Mouse (Mus musculus) midbrain, embryonic 14.5 days (tissue): ENCODE data around the gene Dock3. TPM values are rescaled to one million over a fixed set of nuclear protein-coding genes. Genes with fewer than 3 reads are reported as not detected.

Experiments used
- ATAC-seq: fragments of 200-750 bp; cut with Nextera tagmentation; 2 replicates; pipeline ENCODE4 v1.8.0; 2017; ENCODE audit warnings: moderate number of reproducible peaks, moderate library complexity; ENCODE audit not compliant: low FRiP score, low TSS enrichment
- DNase-seq: peaks from one replicate; pipeline ENCODE4 v3.0.0-alpha.2; 2015
- H3K27ac ChIP-seq: fragments of 300-500 bp; sonication (generic); replicated peaks from 2 replicates; pipeline ENCODE4 v1.5.1; 2014; ENCODE audit warnings: mild to moderate bottlenecking, low read depth, low read length, moderate library complexity
- H3K27me3 ChIP-seq: fragments of 300-500 bp; sonication (generic); 2 replicates; pipeline ENCODE4 v1.6.1; 2014; ENCODE audit warnings: low read length, control low read depth, mixed read lengths; ENCODE audit not compliant: control insufficient read depth, insufficient read depth
- H3K36me3 ChIP-seq: fragments of 300-500 bp; sonication (generic); 2 replicates; pipeline ENCODE4 v1.6.1; 2014; ENCODE audit warnings: low read length, control low read depth; ENCODE audit not compliant: control insufficient read depth, insufficient read depth
- H3K4me1 ChIP-seq: fragments of 300-500 bp; sonication (generic); 2 replicates; pipeline ENCODE4 v1.6.1; 2014; ENCODE audit warnings: mild to moderate bottlenecking, antibody characterized with exemption, low read length, control low read depth; ENCODE audit not compliant: control insufficient read depth, insufficient read depth
- H3K4me2 ChIP-seq: fragments of 300-500 bp; sonication (generic); 2 replicates; pipeline ENCODE4 v1.6.1; 2014; ENCODE audit warnings: mild to moderate bottlenecking, low read length, moderate library complexity
- H3K4me3 ChIP-seq: fragments of 300-500 bp; sonication (generic); replicated peaks from 2 replicates; pipeline ENCODE4 v1.5.1; 2014; ENCODE audit warnings: low read depth, low read length
- H3K9ac ChIP-seq: fragments of 300-500 bp; sonication (generic); replicated peaks from 2 replicates; pipeline ENCODE4 v1.6.1; 2014; ENCODE audit warnings: mild to moderate bottlenecking, low read length, moderate library complexity
- H3K9me3 ChIP-seq: fragments of 300-500 bp; sonication (generic); 2 replicates; pipeline ENCODE4 v1.6.1; 2016; ENCODE audit warnings: low read length, control low read depth, mixed read lengths; ENCODE audit not compliant: control insufficient read depth
- WGBS: fragments of 180-500 bp; shearing (Covaris S2); extraction: QIAGEN DNeasy Blood & Tissue Kit; methylation state at CpG from one replicate; pipeline ENCODE4 v1.1.7; 2014; 5-methylcytosine and 5-hydroxymethylcytosine counted together
- polyA plus RNA-seq: library from polyadenylated mRNA; unstranded; fragments of >200 nt; fragmentation: Nextera tagmentation; extraction: Ambion mirVana; gene quantifications from 2 replicates; pipeline ENCODE4 v1.2.1, GENCODE M21; 2014

The Dock3 gene
- polyA plus RNA-seq, 1 experiment from 2014 or later: 25.7 TPM

DNA sequence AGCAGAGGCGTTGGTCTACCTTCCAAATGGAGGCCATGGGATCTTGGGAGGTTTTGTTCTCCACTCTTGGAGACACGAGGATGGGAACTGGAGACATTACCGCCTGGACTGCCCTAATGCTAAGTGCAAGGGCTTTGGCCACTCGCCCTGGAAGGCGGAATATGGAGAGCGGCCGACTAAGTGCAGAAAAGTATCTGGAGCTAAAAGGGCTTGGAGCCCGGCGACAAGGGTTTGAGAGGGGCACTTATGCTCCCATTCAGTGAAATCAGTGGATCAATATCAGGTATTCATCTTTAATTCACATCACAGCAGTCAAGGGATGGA lies 339.2 kb downstream of the Dock3 start:
- H3K27me3 ChIP-seq: no peaks in the 10 kb centered on the region
- peaks cover 19% of the 10 kb centered on the region for H3K4me1 ChIP-seq
- peak overlapping the region; percentile 87 for H3K4me3 ChIP-seq
- H3K36me3 ChIP-seq: peaks cover 50% of the 10 kb centered on the region
- 0% methylated on average over 9 of the region's 9 CpGs for WGBS
- peak overlapping the region; percentile 69 for H3K4me2 ChIP-seq
- H3K27ac ChIP-seq: peak overlapping the region; percentile 92
- no peaks in the 10 kb centered on the region for H3K9me3 ChIP-seq
- DNase-seq (no peak), ATAC-seq (no peak; the same call in 1 of the 2 replicates)
- H3K9ac ChIP-seq: peak overlapping the region; percentile 72

DNA sequence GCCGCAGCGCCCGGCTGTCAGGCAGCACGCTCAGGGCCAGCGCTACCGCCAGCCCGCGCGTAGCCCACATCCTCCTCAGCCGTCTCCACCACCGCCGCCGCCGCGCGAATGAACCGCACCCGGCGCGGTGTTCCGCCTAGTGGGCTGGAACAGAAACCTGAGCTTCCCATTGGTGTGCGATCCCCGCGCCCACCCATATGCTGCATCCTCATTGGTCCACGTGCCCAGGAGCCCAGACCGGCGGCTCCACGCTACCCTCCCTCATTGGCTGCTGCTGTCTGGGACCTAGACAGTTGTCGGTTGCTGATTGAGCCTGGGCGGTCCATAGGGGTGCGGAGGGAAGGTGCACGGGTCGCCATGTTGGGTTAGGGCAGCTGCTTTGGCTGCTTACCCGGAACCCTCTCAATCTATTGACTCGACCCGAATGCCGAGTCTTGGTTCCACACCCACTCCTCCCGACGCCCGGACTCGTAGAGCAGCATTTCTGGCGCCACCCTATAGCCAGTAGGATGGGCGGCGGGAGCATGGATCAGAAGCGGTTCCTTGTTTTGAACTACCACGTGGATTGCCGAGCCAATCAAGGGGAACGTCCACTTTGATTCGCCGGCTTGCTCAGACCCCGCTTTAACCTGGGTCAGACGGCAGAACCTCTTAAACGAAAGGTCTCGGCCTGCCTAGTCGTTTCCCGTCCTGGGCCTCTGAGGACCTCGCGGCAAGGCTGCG lies 339.7 kb downstream of the Dock3 start, which contains the start of gene Manf:
Gene Manf, minus strand, starts transcription at position 151 of the 723 bp plus-strand sequence.
- Histone ChIP-seq H3K4me1 (peaks cover 22% of the 10 kb centered on the region), H3K27me3 (no peaks in the 10 kb centered on the region), H3K9me3 (no peaks in the 10 kb centered on the region), H3K27ac (peak within 1 kb of the TSS; percentile 92), H3K9ac (peak within 1 kb of the TSS; percentile 87), H3K4me3 (peak within 1 kb of the TSS; percentile 87), H3K36me3 (peaks cover 49% of the 10 kb centered on the region), H3K4me2 (peak within 1 kb of the TSS; percentile 69)
- ATAC-seq (peak; percentile 99), DNase-seq (peak; percentile 98)
- under 1% methylated on average over 59 of the region's 59 CpGs for WGBS

DNA sequence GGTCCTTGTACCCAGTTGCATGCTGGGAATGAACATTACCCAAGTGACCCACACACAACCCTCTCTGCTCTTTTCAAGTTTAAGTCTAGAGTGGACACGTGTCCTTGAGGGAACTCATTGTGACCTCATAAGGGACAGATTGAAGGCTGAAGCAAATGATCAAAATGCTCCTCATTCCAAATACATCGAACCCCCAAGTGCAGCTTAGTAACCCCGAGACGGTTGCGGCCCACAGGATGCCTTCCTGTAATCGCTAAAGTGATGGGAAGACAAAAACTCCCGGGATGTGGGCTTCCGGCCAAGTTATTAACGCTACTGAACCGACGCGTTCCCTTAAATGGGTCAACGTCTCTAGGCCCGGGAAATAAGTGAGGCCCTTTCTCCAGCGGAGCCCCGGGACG lies 340.4 kb downstream of the Dock3 start:
- Histone ChIP-seq H3K27ac (peak overlapping the region; percentile 87), H3K9me3 (no peaks in the 10 kb centered on the region), H3K9ac (peak overlapping the region; percentile 87), H3K4me2 (peak overlapping the region; percentile 64), H3K36me3 (peaks cover 43% of the 10 kb centered on the region), H3K27me3 (no peaks in the 10 kb centered on the region), H3K4me1 (peaks cover 22% of the 10 kb centered on the region), H3K4me3 (peak overlapping the region; percentile 87)
- ATAC-seq (no peak), DNase-seq (peak; percentile 31)
- under 1% methylated on average over 17 of the region's 17 CpGs for WGBS

DNA sequence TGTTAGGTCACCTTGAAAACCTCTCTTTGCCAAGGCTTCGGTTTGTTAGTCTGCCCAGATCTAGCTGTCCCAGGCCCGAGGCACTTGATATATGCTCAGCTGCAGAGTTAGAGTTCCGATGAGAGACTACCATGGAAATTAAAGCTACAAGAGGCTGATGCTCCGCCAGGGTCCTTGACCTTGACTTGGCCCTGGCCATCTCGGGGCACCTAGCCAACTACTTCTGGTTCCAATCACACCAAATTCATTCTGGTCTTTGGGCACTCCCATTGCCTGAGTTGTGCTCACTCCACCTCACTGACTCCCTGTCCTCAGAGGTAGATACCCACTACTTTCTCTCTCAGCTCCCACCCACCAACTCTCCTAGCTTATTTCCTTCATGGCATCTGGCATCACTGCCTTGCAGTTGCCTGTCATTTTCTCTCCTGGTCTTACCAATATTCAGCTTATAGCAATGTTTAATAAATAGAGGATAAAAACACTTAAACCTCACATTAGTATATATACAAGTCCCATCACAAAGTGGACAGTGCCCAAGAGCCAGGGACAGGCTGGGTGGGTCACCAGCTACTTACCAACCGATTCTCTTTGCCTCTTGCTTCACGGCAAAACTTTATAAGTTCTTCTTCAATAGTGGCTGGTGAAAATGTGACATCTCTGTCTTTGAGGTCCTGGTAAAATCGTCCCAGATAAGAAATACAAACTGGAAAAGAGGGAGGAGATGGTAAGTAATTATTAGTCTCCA lies 341.0 kb downstream of the Dock3 start:
- 69% methylated on average over 8 of the region's 8 CpGs for WGBS
- H3K4me1 ChIP-seq: peaks cover 22% of the 10 kb centered on the region
- no peak overlapping the region for H3K27ac ChIP-seq
- no peaks in the 10 kb centered on the region for H3K9me3 ChIP-seq
- H3K4me2 ChIP-seq: peak overlapping the region; percentile 64
- peak overlapping the region; percentile 87 for H3K4me3 ChIP-seq
- DNase-seq (no peak), ATAC-seq (no peak)
- peaks cover 37% of the 10 kb centered on the region for H3K36me3 ChIP-seq
- H3K9ac ChIP-seq: peak overlapping the region; percentile 87
- no peaks in the 10 kb centered on the region for H3K27me3 ChIP-seq

DNA sequence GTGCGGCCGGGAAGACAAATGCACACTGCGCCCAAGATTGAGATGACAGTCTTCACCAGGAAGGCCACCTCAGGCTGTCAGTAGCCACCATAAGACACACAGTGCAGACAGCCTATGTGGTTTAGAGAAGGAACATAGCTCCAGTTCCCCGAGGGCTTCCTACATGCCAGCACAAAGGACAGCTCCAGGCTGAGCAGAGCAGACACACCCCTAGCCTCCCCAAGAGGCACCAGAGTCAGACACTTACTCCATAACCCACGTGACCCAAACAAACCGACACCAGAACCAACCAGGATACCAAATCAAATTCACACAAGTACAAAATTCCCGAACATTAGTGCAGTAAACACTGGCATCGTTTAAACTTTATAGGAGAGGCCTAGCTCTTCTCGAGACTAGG lies 342.4 kb downstream of the Dock3 start:
- no peaks in the 10 kb centered on the region for H3K27me3 ChIP-seq
- H3K9ac ChIP-seq: no peak overlapping the region
- no peak overlapping the region for H3K4me3 ChIP-seq
- no peak overlapping the region for H3K4me2 ChIP-seq
- peaks cover 35% of the 10 kb centered on the region for H3K4me1 ChIP-seq
- peaks cover 38% of the 10 kb centered on the region for H3K36me3 ChIP-seq
- no peak overlapping the region for H3K27ac ChIP-seq
- DNase-seq (no peak), ATAC-seq (no peak)
- H3K9me3 ChIP-seq: no peaks in the 10 kb centered on the region
- 89% methylated on average over 9 of the region's 9 CpGs for WGBS

DNA sequence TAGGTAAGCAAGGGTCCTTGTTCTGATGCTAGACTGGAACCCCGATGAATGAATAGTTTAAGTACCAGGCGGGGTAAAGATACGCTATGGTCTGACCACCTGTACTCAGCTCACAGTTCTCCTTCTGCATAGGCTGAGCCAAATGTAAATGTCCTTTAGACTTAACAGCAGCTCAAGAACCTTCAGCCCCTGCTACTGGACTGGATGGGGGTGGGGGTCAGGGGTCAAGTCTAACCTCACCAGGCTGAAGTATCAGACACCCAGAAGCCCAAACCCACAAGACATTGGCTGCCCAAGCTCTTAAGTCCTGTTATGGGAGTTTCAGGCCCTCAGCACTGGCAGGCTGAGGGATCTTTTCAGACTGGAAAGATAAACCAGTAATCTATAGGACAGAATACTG lies 343.4 kb downstream of the Dock3 start:
- Histone ChIP-seq H3K36me3 (peaks cover 46% of the 10 kb centered on the region), H3K27ac (no peak overlapping the region), H3K4me1 (peaks cover 43% of the 10 kb centered on the region), H3K4me3 (no peak overlapping the region), H3K4me2 (no peak overlapping the region), H3K9ac (no peak overlapping the region), H3K9me3 (no peaks in the 10 kb centered on the region), H3K27me3 (no peaks in the 10 kb centered on the region)
- DNase-seq: no peak
- ATAC-seq: no peak
- 93% methylated on average over 3 of the region's 3 CpGs for WGBS

DNA sequence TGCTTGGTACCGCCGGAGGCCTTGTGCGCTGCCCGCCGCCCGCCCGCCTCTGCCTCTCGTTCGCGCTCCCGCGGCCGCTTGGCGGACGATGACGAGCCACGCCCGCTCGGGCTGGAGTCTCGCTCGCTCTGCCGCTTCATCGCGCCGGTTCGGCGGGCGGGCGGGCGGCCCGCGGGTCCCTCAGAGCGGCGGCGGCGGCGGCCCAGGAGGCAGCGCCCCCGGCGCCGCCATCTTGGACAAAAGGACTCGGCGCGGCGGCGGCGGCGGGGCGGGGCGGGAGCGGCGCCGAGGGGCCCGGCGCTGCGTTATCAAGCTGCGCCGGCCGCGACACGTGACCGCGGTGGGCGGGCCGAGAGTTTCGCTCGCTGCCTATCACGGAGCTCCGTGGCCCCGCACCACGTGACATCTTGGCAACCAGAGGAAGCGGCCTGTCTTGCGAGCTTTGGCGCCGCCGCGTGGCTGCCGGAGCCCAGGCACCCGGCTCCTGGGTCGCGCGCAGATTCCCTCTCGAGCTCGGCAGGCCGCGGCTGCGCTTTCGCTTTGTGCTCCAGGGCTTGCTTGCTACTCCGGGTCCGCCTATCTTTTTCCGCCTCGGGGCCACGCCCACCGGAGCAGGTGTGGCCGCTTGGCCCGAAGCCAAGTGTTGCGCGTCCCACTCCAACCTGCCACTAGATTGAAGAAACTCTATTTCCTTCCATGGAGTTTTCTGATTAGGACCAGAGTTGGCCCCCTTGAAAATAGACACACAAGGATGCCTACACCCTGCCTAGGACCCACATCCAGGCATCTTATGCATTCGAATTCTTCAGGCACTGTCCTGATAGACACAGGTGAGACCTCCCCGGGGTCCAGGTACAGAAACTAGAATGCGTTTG lies 344.6 kb downstream of the Dock3 start, which contains the start of gene Rbm15b:
Gene Rbm15b, minus strand, starts transcription at position 601 of the 875 bp plus-strand sequence.
- peak; percentile 100 for DNase-seq
- Histone ChIP-seq H3K4me1 (peaks cover 51% of the 10 kb centered on the region), H3K9ac (peak within 1 kb of the TSS; percentile 99), H3K4me3 (peak within 1 kb of the TSS; percentile 93), H3K27me3 (no peaks in the 10 kb centered on the region), H3K9me3 (no peaks in the 10 kb centered on the region), H3K36me3 (peaks cover 58% of the 10 kb centered on the region), H3K4me2 (peak within 1 kb of the TSS; percentile 99), H3K27ac (peak within 1 kb of the TSS; percentile 95)
- peak; percentile 85 for ATAC-seq
- WGBS: 3% methylated on average over 100 of the region's 101 CpGs

DNA sequence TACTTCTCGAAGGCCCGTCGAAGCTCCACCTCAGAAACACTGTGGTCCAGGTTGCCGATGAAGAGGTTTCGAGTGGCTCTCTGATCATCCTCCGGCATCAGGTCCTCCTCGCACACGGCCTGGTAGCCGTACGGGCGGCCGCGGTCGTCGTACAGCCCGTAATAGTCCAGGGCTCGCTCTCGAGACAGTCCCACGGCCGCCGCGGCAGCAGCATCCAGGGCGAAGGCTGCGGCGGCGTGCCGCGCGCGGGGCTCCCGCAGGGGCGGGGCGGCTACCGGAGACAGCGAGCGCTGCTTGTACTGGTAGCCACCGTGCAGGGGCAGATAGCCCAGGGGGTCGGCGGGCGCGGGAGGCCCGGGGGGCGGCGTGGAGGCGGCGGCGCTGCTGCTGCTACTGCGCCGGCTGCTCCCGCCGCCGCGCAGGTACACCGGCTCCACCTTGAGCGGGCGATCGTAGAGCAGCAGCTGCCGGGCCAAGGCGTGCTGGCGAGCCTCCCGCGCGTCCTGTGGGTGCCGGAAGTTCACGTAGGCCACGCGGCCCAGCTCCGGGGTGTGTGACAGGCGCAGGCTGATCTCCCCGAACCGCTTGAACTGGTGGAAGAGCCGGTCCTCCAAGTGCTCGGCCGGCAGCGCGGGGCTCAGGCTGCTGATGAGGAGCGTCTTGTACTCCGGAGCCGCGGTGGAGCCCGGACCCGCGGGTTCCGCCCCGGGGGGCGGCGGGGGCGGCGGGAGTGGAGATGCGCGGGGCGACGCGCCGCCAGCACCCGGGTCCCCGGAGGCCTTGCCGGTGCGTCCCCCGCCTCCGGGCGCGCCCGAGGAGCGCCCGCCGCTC lies 345.6 kb downstream of the Dock3 start:
- H3K36me3 ChIP-seq: peaks cover 68% of the 10 kb centered on the region
- ATAC-seq: no peak

More for the DNA sequence above, 345.6 kb downstream of the Dock3 start:
- H3K27ac ChIP-seq: peak overlapping the region; percentile 95
- H3K4me2 ChIP-seq: peak overlapping the region; percentile 99
- peaks cover 53% of the 10 kb centered on the region for H3K4me1 ChIP-seq
- H3K9me3 ChIP-seq: no peaks in the 10 kb centered on the region
- no peaks in the 10 kb centered on the region for H3K27me3 ChIP-seq
- under 1% methylated on average over 87 of the region's 107 CpGs for WGBS
- peak overlapping the region; percentile 93 for H3K4me3 ChIP-seq
- DNase-seq: peak; percentile 69
- H3K9ac ChIP-seq: peak overlapping the region; percentile 99
